Mouse (Mus musculus): ENCODE measurements at regions not wholly inside any gene's neighbourhood (a gene's known extent, or its start where the extent isn't known, plus 50 kb on each side); places are given as distances from the start of the nearest gene placed in this dataset.

DNA sequence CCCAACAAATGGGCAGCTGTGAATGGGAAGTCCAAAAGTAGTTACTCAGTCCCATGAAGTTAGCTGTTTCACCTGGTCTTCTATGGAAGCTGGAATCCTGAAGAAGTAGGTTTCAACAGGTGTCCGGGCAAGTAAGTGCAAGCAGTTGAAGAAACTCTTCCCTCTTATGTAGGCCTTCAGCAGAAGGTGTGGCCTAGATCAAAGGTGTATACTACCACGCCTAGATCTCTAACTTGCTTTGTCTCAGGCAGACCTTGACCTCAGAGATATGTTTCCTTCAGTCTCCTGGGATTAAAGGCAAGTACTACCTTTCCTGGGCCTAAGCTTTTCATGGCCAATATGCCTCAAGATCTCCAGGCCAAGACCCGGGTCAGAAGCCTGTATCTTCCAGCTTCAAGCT is 223.4 kb upstream of the Ednra start:
- Histone ChIP-seq H3K27me3 (ENCODE audit: insufficient read depth, poor library complexity, severe bottlenecking) (no peaks in the 10 kb centered on the region), H3K27ac (no peak overlapping the region), H3K4me1 (replicated peaks) (no peaks in the 10 kb centered on the region), H3K36me3 (no peaks in the 10 kb centered on the region), H3K9me3 (no peaks in the 10 kb centered on the region), H3K4me3 (no peak overlapping the region)
- no peak for DNase-seq (ENCODE audit: low spot score)
- WGBS: 87% methylated on average over 3 of the region's 3 CpGs

DNA sequence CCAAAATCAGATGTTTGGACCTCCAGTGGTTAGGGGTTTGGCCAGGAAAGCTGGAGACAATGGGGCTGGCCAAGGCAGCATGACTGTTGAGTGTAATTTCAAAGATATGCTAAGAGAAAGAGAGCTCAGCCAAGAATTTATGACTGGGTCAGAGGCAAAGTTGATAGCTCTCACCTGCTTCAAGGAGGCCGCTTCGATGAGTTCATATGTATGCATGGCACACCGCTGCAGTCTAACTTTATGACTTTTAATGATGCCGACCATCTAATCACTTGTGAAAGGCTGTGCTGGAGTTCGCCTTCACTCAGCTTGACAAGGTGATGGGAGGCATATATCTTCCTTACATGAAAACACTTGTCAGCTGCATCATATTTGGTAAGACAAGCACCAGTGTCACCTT is 225.4 kb upstream of the Ednra start:
- no peak for DNase-seq (ENCODE audit: low spot score)
- no peak overlapping the region for H3K4me3 ChIP-seq
- H3K4me1 ChIP-seq (replicated peaks): no peaks in the 10 kb centered on the region
- no peaks in the 10 kb centered on the region for H3K36me3 ChIP-seq
- no peaks in the 10 kb centered on the region for H3K27me3 ChIP-seq (ENCODE audit: insufficient read depth, poor library complexity, severe bottlenecking)
- WGBS: 91% methylated on average over 5 of the region's 5 CpGs
- H3K27ac ChIP-seq: no peak overlapping the region
- no peaks in the 10 kb centered on the region for H3K9me3 ChIP-seq

DNA sequence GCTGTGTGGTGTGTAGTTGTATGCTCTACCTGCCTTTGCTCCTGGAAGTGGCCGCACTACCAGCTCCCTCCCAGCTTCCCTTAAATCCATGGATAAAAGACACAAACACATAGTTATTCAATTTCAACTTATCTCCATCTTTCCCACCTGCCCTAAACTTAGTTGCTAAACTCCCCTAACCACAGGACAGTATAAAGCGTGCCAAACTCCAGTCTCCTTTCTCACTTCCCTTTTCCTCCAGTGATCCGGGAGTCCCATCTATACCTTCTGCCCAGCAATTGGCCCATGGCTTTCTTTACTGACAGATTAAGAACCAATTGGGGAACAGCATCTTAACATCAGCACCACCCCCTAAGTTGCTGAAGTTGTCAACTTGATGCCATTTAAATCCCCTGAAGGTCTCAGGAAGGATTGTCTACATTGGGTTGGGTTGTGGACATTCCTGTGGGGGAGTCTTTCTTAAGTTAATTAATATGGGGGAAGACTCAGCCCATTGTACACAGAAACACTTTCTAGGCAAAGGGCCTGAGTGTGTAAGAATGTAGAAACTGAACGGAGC is 234.6 kb upstream of the Ednra start:
- H3K27me3 ChIP-seq (ENCODE audit: insufficient read depth, poor library complexity, severe bottlenecking): no peaks in the 10 kb centered on the region
- 82% methylated on average over 4 of the region's 4 CpGs for WGBS
- H3K4me3 ChIP-seq: no peak overlapping the region
- H3K4me1 ChIP-seq (replicated peaks): no peaks in the 10 kb centered on the region
- no peak for DNase-seq (ENCODE audit: low spot score)
- no peaks in the 10 kb centered on the region for H3K36me3 ChIP-seq
- no peak overlapping the region for H3K27ac ChIP-seq
- H3K9me3 ChIP-seq: no peaks in the 10 kb centered on the region

DNA sequence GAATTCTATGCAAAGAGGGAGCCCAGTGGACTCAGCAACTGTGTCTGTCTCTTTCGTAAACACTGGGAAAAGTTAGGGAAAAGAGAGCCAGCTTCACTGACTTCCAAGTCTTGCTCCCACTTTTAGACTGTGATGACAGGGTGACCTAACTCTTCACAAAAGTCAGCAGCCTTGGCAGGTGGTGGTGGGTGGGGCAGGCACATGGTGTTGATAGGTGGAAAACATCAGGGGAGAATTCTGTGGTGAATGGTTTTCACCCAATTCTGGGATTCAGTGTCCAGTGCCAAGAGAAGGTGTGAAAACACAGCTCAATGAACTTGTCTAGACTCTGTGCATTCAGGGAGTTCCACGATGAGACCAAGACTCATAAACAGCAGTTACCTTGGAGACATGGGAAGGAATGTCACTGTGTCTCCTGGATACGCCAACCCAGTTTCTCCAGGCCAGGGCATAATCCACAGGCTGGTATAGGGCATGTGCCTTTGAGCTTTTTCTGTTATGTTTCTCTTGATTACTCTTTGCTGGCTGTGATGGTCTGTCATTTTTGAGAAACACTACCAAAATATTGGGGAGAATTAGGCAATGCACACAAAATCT is 238.9 kb upstream of the Ednra start:
- no peak for DNase-seq (ENCODE audit: low spot score)
- WGBS: 60% methylated on average over 3 of the region's 3 CpGs

DNA sequence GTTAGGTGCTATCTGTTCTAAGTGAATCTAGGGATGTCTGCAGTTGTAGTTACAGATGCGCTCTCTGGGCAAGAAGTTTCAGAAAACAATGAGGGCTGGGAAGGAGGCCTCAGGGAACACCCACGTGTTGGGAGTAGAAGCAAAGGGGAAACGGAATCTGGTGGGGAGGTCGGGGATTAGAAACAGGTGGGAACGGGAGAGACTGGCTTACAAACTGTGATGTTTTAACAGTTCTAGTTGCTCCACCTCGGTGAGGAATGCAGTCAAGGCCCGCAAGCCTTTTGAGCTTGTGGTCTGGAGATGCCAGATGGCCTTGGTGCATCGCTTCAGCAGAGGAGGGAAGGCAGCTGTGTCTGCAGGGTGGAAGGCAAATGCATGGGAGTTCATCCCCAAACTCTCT is 242.7 kb upstream of the Ttc29 start:
- Histone ChIP-seq H3K36me3 (no peaks in the 10 kb centered on the region), H3K27me3 (ENCODE audit: insufficient read depth, poor library complexity, severe bottlenecking) (no peaks in the 10 kb centered on the region), H3K9me3 (no peaks in the 10 kb centered on the region), H3K4me1 (replicated peaks) (no peaks in the 10 kb centered on the region), H3K4me3 (no peak overlapping the region), H3K27ac (no peak overlapping the region)
- WGBS: 67% methylated on average over 8 of the region's 8 CpGs
- DNase-seq (ENCODE audit: low spot score): no peak

More for the DNA sequence above, 238.9 kb upstream of the Ednra start:
- Histone ChIP-seq H3K27ac (no peak overlapping the region), H3K36me3 (no peaks in the 10 kb centered on the region), H3K9me3 (no peaks in the 10 kb centered on the region), H3K4me1 (replicated peaks) (no peaks in the 10 kb centered on the region), H3K27me3 (ENCODE audit: insufficient read depth, poor library complexity, severe bottlenecking) (no peaks in the 10 kb centered on the region), H3K4me3 (no peak overlapping the region)

DNA sequence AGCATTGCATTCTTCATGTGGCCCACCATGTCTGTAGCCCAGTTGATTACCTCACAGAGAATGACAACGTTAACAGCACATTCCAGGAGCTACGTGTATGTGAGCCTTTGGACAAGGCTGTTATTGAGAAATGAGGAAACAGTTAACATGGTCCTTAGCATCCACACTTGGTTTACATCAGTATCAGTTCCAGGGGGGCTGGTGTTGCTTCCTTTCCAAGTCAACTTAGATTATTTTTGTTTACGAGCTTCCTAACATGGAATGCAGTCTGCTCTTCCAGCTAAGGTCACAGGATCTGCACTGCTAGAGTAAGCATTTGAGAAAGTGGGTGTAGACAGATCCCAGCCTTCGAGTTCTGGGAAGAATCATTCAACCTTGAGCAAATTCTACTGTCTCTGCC is 239.4 kb upstream of the Ttc29 start:
- Histone ChIP-seq H3K27ac (no peak overlapping the region), H3K27me3 (ENCODE audit: insufficient read depth, poor library complexity, severe bottlenecking) (no peaks in the 10 kb centered on the region), H3K36me3 (no peaks in the 10 kb centered on the region), H3K4me3 (no peak overlapping the region), H3K9me3 (no peaks in the 10 kb centered on the region), H3K4me1 (replicated peaks) (no peaks in the 10 kb centered on the region)
- DNase-seq (ENCODE audit: low spot score): no peak
- WGBS: 76% methylated on average over 4 of the region's 4 CpGs

DNA sequence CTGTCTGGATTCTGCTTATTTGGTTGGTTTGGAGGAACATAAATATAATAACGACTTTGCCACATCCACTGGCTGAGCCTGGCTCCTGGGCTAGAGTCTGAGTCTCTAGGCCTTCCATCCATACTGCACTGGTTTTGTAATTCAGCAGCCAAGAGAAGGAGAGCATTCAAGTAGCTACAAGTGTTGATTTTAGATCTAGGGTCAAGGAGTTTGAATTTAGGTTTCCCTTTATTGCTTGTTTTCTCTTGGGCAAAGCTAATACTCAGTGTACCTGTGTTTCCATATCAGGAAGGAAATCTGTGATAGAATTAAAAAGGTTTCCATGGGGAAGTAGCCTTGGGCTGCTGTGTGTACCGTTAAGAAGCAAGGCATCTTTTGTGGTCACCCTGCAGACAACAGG is 234.0 kb upstream of the Ttc29 start:
- Histone ChIP-seq H3K27ac (no peak overlapping the region), H3K4me3 (no peak overlapping the region), H3K27me3 (ENCODE audit: insufficient read depth, poor library complexity, severe bottlenecking) (no peaks in the 10 kb centered on the region), H3K9me3 (no peaks in the 10 kb centered on the region), H3K4me1 (replicated peaks) (no peaks in the 10 kb centered on the region), H3K36me3 (no peaks in the 10 kb centered on the region)
- no peak for DNase-seq (ENCODE audit: low spot score)
- 70% methylated on average over 2 of the region's 2 CpGs for WGBS

DNA sequence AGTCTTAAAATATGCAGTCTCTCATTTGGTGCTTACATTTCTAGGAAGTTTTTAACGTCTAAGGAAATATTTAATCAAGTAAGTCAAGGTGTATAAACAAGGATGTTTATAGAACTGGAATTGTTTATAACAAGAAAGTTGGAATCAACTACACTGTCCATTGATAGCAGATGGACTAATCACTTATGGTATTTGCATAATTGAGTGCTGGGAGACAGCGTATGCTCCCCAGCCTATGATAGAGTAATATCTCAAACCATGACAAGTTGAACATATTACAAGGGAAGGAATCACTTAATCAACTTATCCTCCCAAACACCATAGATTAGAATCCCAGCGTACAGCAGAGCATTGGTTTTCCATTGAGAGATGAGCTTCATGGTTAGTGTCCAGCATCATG is 232.4 kb upstream of the Ttc29 start:
- Histone ChIP-seq H3K4me3 (no peak overlapping the region), H3K36me3 (no peaks in the 10 kb centered on the region), H3K9me3 (no peaks in the 10 kb centered on the region), H3K27ac (no peak overlapping the region), H3K27me3 (ENCODE audit: insufficient read depth, poor library complexity, severe bottlenecking) (no peaks in the 10 kb centered on the region), H3K4me1 (replicated peaks) (no peaks in the 10 kb centered on the region)
- WGBS: 91% methylated on average over 3 of the region's 3 CpGs
- no peak for DNase-seq (ENCODE audit: low spot score)

DNA sequence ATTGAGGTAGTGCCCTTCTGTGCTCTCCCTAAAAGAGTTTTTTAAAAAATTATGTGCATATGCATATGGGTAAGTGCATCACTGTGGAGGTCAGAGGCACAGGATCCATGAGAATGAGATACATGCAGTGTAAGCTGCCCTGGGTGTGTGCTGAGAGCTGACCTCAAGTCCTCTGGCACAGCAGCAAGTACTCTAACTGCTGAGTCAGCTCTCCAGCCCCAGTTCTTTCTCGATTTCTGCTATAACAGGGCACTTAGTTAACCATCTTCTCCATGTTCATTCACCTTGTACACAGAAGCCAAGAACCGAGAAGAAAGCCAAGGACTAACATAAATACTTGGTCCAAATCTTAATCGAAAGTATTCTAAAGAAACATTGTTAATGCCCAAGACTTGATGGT is 231.1 kb upstream of the Ttc29 start:
- H3K4me1 ChIP-seq (replicated peaks): no peaks in the 10 kb centered on the region
- no peak for DNase-seq (ENCODE audit: low spot score)
- H3K27ac ChIP-seq: no peak overlapping the region
- no peaks in the 10 kb centered on the region for H3K27me3 ChIP-seq (ENCODE audit: insufficient read depth, poor library complexity, severe bottlenecking)
- 86% methylated on average over 3 of the region's 3 CpGs for WGBS
- H3K9me3 ChIP-seq: no peaks in the 10 kb centered on the region
- no peak overlapping the region for H3K4me3 ChIP-seq
- no peaks in the 10 kb centered on the region for H3K36me3 ChIP-seq

DNA sequence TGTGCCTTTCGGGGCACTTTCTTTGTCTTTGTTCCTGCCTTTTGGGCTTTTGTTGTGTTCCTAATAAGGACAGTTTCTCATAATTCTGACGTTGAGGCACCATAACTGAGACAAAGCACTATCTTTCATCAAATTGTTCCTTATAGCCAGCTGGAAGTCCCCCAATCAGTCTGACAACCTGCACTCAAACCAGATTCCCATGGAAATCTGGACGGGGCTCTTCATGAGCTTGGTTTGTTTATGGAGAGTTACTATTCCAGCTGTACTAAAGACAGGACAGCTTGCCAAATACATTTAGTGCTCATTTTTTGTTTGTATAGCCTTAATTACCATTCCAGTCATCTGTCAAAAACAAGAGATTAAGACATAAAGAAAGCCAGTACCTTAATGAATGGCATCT is 229.6 kb upstream of the Ttc29 start:
- Histone ChIP-seq H3K27ac (no peak overlapping the region), H3K4me1 (replicated peaks) (no peaks in the 10 kb centered on the region), H3K9me3 (no peaks in the 10 kb centered on the region), H3K4me3 (no peak overlapping the region), H3K36me3 (no peaks in the 10 kb centered on the region), H3K27me3 (ENCODE audit: insufficient read depth, poor library complexity, severe bottlenecking) (no peaks in the 10 kb centered on the region)
- 80% methylated on average over 3 of the region's 3 CpGs for WGBS
- no peak for DNase-seq (ENCODE audit: low spot score)

DNA sequence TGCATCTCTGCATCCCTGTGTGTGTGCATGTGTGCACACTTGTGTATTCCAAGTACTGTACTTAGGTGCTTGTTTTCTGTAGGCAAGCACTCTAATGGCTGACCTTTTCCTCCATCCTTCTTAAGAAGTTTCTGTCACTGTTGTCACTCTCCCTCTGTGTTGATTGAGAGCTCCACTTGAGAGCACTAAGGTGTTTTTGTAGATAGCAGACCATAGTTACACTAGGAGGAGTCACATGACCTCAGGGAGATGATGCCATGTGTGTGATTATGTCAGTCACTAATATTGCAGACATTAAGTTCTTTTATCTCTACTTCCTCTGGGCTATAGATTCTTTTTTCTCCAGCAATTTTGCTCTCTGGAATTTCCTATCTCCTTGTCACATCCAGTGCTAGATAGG is 225.9 kb upstream of the Ttc29 start:
- no peak for DNase-seq (ENCODE audit: low spot score)
- Histone ChIP-seq H3K4me1 (replicated peaks) (no peaks in the 10 kb centered on the region), H3K36me3 (no peaks in the 10 kb centered on the region), H3K9me3 (no peaks in the 10 kb centered on the region), H3K4me3 (no peak overlapping the region), H3K27ac (no peak overlapping the region), H3K27me3 (ENCODE audit: insufficient read depth, poor library complexity, severe bottlenecking) (no peaks in the 10 kb centered on the region)

DNA sequence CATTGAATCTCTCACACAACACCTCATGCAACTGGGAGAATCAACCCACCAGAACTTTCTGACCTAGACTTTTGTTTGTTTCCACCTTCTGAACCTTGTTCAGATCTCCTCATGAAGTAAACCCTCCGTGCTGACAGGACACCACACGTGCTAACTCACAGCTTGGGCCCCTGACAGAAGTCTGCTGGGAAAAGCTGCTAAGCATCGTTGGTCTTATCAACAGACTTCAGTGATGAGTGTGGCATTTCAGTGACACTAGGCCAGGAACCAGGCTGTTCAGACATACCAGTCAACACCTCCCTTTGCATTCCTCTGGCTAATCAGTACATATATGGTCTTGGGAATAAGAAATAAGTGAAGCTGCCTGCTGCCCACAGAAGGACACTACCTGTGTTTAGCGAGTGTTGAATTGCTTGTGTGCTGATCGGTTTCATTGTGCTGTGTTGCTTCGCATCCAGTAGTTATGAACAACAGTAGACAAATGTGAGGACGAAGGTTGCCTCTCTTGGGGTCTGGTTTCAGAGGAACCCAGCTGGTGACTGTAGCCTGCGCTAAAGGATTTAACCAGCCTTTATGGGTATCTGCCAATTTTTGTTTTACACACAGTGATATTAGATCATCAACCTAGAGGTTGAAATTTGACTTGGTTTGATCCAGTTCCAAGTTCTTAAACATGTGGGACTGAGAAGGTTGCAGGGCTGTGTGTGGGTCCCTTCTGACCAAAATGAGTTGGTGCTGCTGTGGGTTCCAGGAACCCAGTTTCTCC is 224.6 kb upstream of the Ttc29 start:
- Histone ChIP-seq H3K36me3 (no peaks in the 10 kb centered on the region), H3K27ac (no peak overlapping the region), H3K4me3 (no peak overlapping the region), H3K9me3 (no peaks in the 10 kb centered on the region), H3K4me1 (replicated peaks) (no peaks in the 10 kb centered on the region), H3K27me3 (ENCODE audit: insufficient read depth, poor library complexity, severe bottlenecking) (no peaks in the 10 kb centered on the region)
- DNase-seq (ENCODE audit: low spot score): peak; percentile 12
- WGBS: 77% methylated on average over 8 of the region's 8 CpGs

DNA sequence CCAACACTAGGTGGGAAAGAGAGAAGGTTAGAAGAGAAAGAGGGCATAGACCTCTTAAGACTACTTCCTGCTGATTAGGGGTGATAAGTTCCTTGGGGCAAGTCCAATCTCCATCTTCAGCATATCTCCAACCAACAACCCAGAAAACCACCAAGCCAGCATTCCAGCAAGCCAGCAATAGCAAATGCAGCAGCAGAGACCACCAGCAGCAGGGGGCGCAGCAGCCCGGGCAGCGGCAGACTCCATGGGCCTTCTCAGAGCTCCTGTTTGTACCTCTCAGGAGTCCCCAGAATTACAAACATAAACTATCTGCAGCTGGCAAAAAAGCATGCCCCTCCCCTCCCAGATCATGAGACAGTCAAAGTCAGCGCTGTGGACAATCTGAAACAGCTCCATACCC is 222.0 kb upstream of the Ttc29 start:
- 28% methylated on average over 4 of the region's 4 CpGs for WGBS
- Histone ChIP-seq H3K27ac (no peak overlapping the region), H3K9me3 (no peaks in the 10 kb centered on the region), H3K27me3 (ENCODE audit: insufficient read depth, poor library complexity, severe bottlenecking) (no peaks in the 10 kb centered on the region), H3K4me3 (no peak overlapping the region), H3K36me3 (no peaks in the 10 kb centered on the region), H3K4me1 (replicated peaks) (no peaks in the 10 kb centered on the region)
- peak; percentile 33 for DNase-seq (ENCODE audit: low spot score)

All from hindbrain, embryonic 10.5 days (tissue).